ENCODE assay signal across 8 mouse cellular contexts in the genomic region with DNA sequence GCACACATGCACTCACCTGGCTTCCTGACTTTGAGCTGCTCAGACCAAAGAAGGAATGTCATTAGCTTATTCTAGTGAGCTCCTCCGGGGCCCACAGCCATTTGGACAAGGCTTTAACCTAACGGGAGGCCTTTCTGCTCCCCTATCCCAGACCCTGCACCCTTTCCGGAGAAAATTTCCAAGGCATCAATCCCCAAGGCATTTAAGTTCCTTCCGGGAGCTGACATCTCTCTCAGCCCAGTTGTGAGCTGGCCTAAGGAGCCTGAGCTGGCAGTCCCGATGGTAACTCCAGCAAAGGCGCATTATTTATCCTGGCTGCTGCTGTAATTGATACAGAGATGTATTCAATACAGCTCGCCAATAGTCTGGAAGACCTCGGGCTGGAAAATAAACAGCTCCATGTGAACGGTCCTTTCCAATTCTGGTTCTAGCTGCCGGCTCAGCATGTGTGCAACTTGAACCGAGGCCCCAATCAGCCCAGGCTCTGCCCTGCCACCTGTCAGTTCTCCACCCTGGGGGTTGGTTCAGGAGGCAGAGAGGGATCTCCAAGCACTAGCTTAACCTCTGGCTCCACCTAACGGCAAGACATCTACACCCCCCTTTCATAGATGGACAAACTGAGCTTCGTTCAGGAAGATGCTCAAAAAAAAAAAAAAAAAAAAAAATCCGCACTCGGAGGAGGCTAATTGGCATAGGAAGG. TPM values are rescaled to one million over a fixed set of nuclear protein-coding genes. Genes with fewer than 3 reads are reported as not detected.
A peak's percentile ranks its signal among the peaks of the same experiment; 100 is the strongest.
DNase-seq lines count a peak whose midpoint lies in the region; ATAC-seq and TF ChIP-seq lines count a peak whose summit lies in the region.

No protein-coding gene starts in this region.

- WGBS in hindbrain, postnatal 0 days, result 6% methylated on average over 15 of the region's 15 CpGs

- no peaks in the 10 kb centered on the region for H3K27me3 ChIP-seq in hindbrain, postnatal 0 days (ENCODE audit: insufficient read depth, low read length)

- H3K4me1 ChIP-seq in hindbrain, postnatal 0 days (ENCODE audit: insufficient read depth, low read length), result peaks cover 43% of the 10 kb centered on the region

- peak; percentile 79 for TF ChIP-seq CTCF in gastrocnemius, adult 2 months (IDR thresholded peaks at IDR 0.05)
- peak; percentile 65 for TF ChIP-seq CTCF in hindbrain, postnatal 0 days (IDR thresholded peaks at IDR 0.05; ENCODE audit: low read depth)

- DNase-seq in adrenal gland, postnatal 36 days, result peak; percentile 45 to 54
- no peak for DNase-seq in adrenal gland, adult 8-10 months
- peak; percentile 97 for DNase-seq in cerebellum, adult 9-11 months
- DNase-seq in gastrocnemius, adult 2 months, result peak; percentile 88
- peak; percentile 78 for DNase-seq in hindbrain, postnatal 0 days (ENCODE audit: low spot score)
- DNase-seq in left cerebral cortex, postnatal 4 days, result peak; percentile 75
- peak; percentile 58 for DNase-seq in mesoderm, embryonic 11.5 days (ENCODE audit: low read depth, low spot score)
- peak; percentile 81 to 85 for DNase-seq in spleen, postnatal 36 days (ENCODE audit: low spot score in 2 of 2)

- peak overlapping the region; percentile 94 for H3K4me2 ChIP-seq in hindbrain, postnatal 0 days (ENCODE audit: low read depth, low read length)

- intact Hi-C loops in gastrocnemius, adult 2 months (cut with DNase I), result loop anchor here (1.0 to 2.0 kb wide), 2 partner anchors 23 to 27 kb away; partner anchors contain the start of gene Dstyk
- intact Hi-C loops in left cerebral cortex, postnatal 4 days (cut with DNase I), result no loop called here

- H3K4me3 ChIP-seq in gastrocnemius, adult 2 months, result peak overlapping the region; percentile 82
- peak overlapping the region; percentile 75 for H3K4me3 ChIP-seq in hindbrain, postnatal 0 days (ENCODE audit: low read length)

- peak overlapping the region; percentile 71 for H3K9ac ChIP-seq in hindbrain, postnatal 0 days (replicated peaks; ENCODE audit: low read length)

- peak; percentile 38 for ATAC-seq in hindbrain, postnatal 0 days

- no peaks in the 10 kb centered on the region for H3K9me3 ChIP-seq in hindbrain, postnatal 0 days (ENCODE audit: low read length)

- no peaks in the 10 kb centered on the region for H3K36me3 ChIP-seq in hindbrain, postnatal 0 days (ENCODE audit: insufficient read depth, low read length)

- peak overlapping the region; percentile 90 for H3K27ac ChIP-seq in gastrocnemius, adult 2 months
- H3K27ac ChIP-seq in hindbrain, postnatal 0 days, result peak overlapping the region; percentile 88

RNA-seq across cellular contexts. Expression of gene Tmcc2, which starts 1.0 kb away (rescaled TPM):
- total RNA-seq in adrenal gland, postnatal 36 days (2021), result 1 to 10 TPM; 6.1 to 9.7 TPM
- 10 to 100 TPM; 10.3 to 13.9 (median 12.1) TPM for total RNA-seq in adrenal gland, adult 8-10 months (2022)
- total RNA-seq in gastrocnemius, adult 2 months (2021), result 10 to 100 TPM; 29.4 to 40.8 TPM
- 138 and 151 TPM in 2 replicates for total RNA-seq in hindbrain, postnatal 0 days (2014; rRNA removed)
- 33.5 and 34.0 TPM in 2 replicates for polyA plus RNA-seq in hindbrain, postnatal 0 days (2015; fragmentation: Nextera tagmentation; extraction: Ambion mirVana)
- total RNA-seq in left cerebral cortex, postnatal 4 days (2021), result 100 to 1,000 TPM; 128 to 133 TPM

RNA-seq across cellular contexts. Expression of gene Dstyk, which starts 27.3 kb away (rescaled TPM):
- 10 to 100 TPM; 22.5 to 23.1 TPM for total RNA-seq in adrenal gland, postnatal 36 days (2021)
- 10 to 100 TPM; 24.4 to 39.9 (median 31.1) TPM for total RNA-seq in adrenal gland, adult 8-10 months (2022)
- total RNA-seq in gastrocnemius, adult 2 months (2021), result 10 to 100 TPM in 1 of 2 experiments, 1 to 10 TPM in 1; 9.7 to 11.1 TPM
- total RNA-seq in hindbrain, postnatal 0 days (2014; rRNA removed), result 21.3 and 31.8 TPM in 2 replicates
- polyA plus RNA-seq in hindbrain, postnatal 0 days (2015; fragmentation: Nextera tagmentation; extraction: Ambion mirVana), result 5.7 and 6.2 TPM in 2 replicates
- 10 to 100 TPM; 22.0 to 23.9 TPM for total RNA-seq in left cerebral cortex, postnatal 4 days (2021)
